Mouse (Mus musculus): ENCODE results near the gene Sirt2.

DNA sequence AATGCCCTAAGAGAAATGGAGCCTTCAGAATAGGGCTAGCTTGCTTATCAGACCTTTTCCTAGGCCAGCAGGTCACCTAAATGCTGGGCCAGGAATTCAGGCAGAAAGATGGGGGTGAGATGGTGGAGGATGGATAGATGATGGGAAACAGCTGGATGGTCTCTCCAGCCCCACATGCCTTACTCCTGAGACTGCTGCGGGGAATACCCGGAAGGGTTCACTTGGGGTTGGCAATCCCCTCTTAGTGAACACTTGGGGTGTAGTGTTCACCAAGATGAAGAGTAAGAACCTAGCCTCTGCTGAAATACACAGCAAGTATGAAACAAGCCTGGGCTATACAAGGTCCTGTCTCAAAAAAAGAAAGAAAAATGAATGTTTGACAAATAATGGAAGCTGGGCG is 22.7 kb downstream of the Sirt2 start:
- no peak for TF ChIP-seq CTCF (IDR thresholded peaks at IDR 0.05; ENCODE audit: borderline replicate concordance, insufficient read depth, low read depth, low read length)
- TF ChIP-seq POLR2A (IDR thresholded peaks at IDR 0.05; ENCODE audit: borderline replicate concordance, insufficient read depth, low read length) = no peak

Data from cerebellum, adult 2 months (tissue).